Comparison of ENCODE assay signal across 8 mouse cellular contexts in genomic region chr11:106818341-106818740, GRCm38 (mm10). TPM values are rescaled to one million over a fixed set of nuclear protein-coding genes. Genes with fewer than 3 reads are reported as not detected.
DNase-seq lines count a peak whose midpoint lies in the region; ATAC-seq lines count a peak whose summit lies in the region.

No protein-coding gene starts in this region.

- peaks cover 29% of the 10 kb centered on the region for H3K4me1 ChIP-seq in limb, embryonic 13.5 days
- H3K4me1 ChIP-seq in limb, embryonic 10.5 days: no peaks in the 10 kb centered on the region
- peaks cover 24% of the 10 kb centered on the region for H3K4me1 ChIP-seq in embryonic facial prominence, embryonic 13.5 days

- WGBS in limb, embryonic 13.5 days: 45% methylated on average over 9 of the region's 9 CpGs
- 93% methylated on average over 9 of the region's 9 CpGs for WGBS in limb, embryonic 10.5 days
- WGBS in embryonic facial prominence, embryonic 13.5 days: 51% methylated on average over 9 of the region's 9 CpGs

- peak overlapping the region; percentile 19; the same call in 1 of the 2 replicates for H3K4me2 ChIP-seq in limb, embryonic 13.5 days (replicated peaks)
- no peak overlapping the region for H3K4me2 ChIP-seq in embryonic facial prominence, embryonic 13.5 days

- H3K27me3 ChIP-seq in limb, embryonic 13.5 days: no peaks in the 10 kb centered on the region
- no peaks in the 10 kb centered on the region for H3K27me3 ChIP-seq in limb, embryonic 10.5 days (ENCODE audit: low read depth, poor library complexity, severe bottlenecking)
- no peaks in the 10 kb centered on the region for H3K27me3 ChIP-seq in embryonic facial prominence, embryonic 13.5 days

- H3K9me3 ChIP-seq in limb, embryonic 13.5 days: no peaks in the 10 kb centered on the region
- no peaks in the 10 kb centered on the region for H3K9me3 ChIP-seq in limb, embryonic 10.5 days (replicated peaks)
- no peaks in the 10 kb centered on the region for H3K9me3 ChIP-seq in embryonic facial prominence, embryonic 13.5 days

- peak; percentile 50 to 53 for DNase-seq in cerebellum, postnatal 14 days
- DNase-seq in limb, embryonic 10.5 days (ENCODE audit: low spot score): no peak
- DNase-seq in kidney, postnatal 36 days: peak; percentile 51 to 57
- DNase-seq in thymus, postnatal 0 days (ENCODE audit: low spot score): no peak
- no peak for DNase-seq in testis, postnatal 10 days (ENCODE audit: low spot score)

- no peak overlapping the region for H3K9ac ChIP-seq in limb, embryonic 13.5 days
- 0 out of 2 replicates have a peak overlapping the region, but pooled peaks have one; percentile 36 for H3K9ac ChIP-seq in embryonic facial prominence, embryonic 13.5 days

- H3K36me3 ChIP-seq in limb, embryonic 13.5 days: peaks cover 85% of the 10 kb centered on the region
- H3K36me3 ChIP-seq in limb, embryonic 10.5 days: peaks cover 99% of the 10 kb centered on the region
- peaks cover 87% of the 10 kb centered on the region for H3K36me3 ChIP-seq in embryonic facial prominence, embryonic 13.5 days

- H3K27ac ChIP-seq in limb, embryonic 13.5 days: peak overlapping the region; percentile 49
- no peak overlapping the region for H3K27ac ChIP-seq in limb, embryonic 10.5 days
- H3K27ac ChIP-seq in embryonic facial prominence, embryonic 13.5 days: peak overlapping the region; percentile 34

- ATAC-seq in cerebellum, adult (ENCODE audit: insufficient number of reproducible peaks, low FRiP score, low TSS enrichment): no peak
- ATAC-seq in limb, embryonic 13.5 days (ENCODE audit: low FRiP score, low read depth): peak; percentile 52; the same call in 1 of the 2 replicates
- ATAC-seq in embryonic facial prominence, embryonic 13.5 days (ENCODE audit: insufficient number of reproducible peaks, insufficient read depth, low FRiP score, low TSS enrichment, low read depth): no peak

- H3K4me3 ChIP-seq in limb, embryonic 13.5 days: no peak overlapping the region
- H3K4me3 ChIP-seq in limb, embryonic 10.5 days: no peak overlapping the region
- no peak overlapping the region for H3K4me3 ChIP-seq in embryonic facial prominence, embryonic 13.5 days

RNA-seq across cellular contexts. Expression of gene Cep95, which starts 29.3 kb away (rescaled TPM):
- polyA plus RNA-seq in limb, embryonic 13.5 days (2015; fragmentation: Nextera tagmentation; extraction: Ambion mirVana): 23.5 and 28.9 TPM in 2 replicates
- 18.0 and 19.0 TPM in 2 replicates for polyA plus RNA-seq in limb, embryonic 10.5 days (2016; fragmentation: Nextera tagmentation; extraction: Ambion mirVana)
- 28.2 and 30.5 TPM in 2 replicates for polyA plus RNA-seq in embryonic facial prominence, embryonic 13.5 days (2015; fragmentation: Nextera tagmentation; extraction: Ambion mirVana)
- polyA plus RNA-seq in thymus, postnatal 0 days (2015; fragmentation: Nextera tagmentation; extraction: Ambion mirVana): 20.7 and 23.6 TPM in 2 replicates

RNA-seq across cellular contexts. Expression of gene Ddx5, which starts 29.4 kb away (rescaled TPM):
- 359 and 363 TPM in 2 replicates for polyA plus RNA-seq in limb, embryonic 13.5 days (2015; fragmentation: Nextera tagmentation; extraction: Ambion mirVana)
- 319 and 354 TPM in 2 replicates for polyA plus RNA-seq in limb, embryonic 10.5 days (2016; fragmentation: Nextera tagmentation; extraction: Ambion mirVana)
- 345 and 370 TPM in 2 replicates for polyA plus RNA-seq in embryonic facial prominence, embryonic 13.5 days (2015; fragmentation: Nextera tagmentation; extraction: Ambion mirVana)
- polyA plus RNA-seq in thymus, postnatal 0 days (2015; fragmentation: Nextera tagmentation; extraction: Ambion mirVana): 417 and 435 TPM in 2 replicates

RNA-seq across cellular contexts. Expression of gene Polg2, which starts 39.0 kb away (rescaled TPM):
- 13.2 and 15.0 TPM in 2 replicates for polyA plus RNA-seq in limb, embryonic 13.5 days (2015; fragmentation: Nextera tagmentation; extraction: Ambion mirVana)
- 10.7 and 11.2 TPM in 2 replicates for polyA plus RNA-seq in limb, embryonic 10.5 days (2016; fragmentation: Nextera tagmentation; extraction: Ambion mirVana)
- polyA plus RNA-seq in embryonic facial prominence, embryonic 13.5 days (2015; fragmentation: Nextera tagmentation; extraction: Ambion mirVana): 14.1 and 14.7 TPM in 2 replicates
- polyA plus RNA-seq in thymus, postnatal 0 days (2015; fragmentation: Nextera tagmentation; extraction: Ambion mirVana): 18.9 and 19.1 TPM in 2 replicates

Comparison
In these comparisons a context has a peak if more than half of its experiments do, and no peak if none do; other contexts are left out.
1. DNase-seq: peak in cerebellum, postnatal 14 days (2 of 2) and kidney, postnatal 36 days (2 of 2); none in limb, embryonic 10.5 days (single experiment), thymus, postnatal 0 days (single experiment) and testis, postnatal 10 days (single experiment).